Mouse (Mus musculus) gastrocnemius, postnatal 14 days (tissue): ENCODE data around the gene Gstp3. TPM values are rescaled to one million over a fixed set of nuclear protein-coding genes. Genes with fewer than 3 reads are reported as not detected.

Experiments
- DNase-seq: peaks from one replicate; pipeline ENCODE4 v3.0.0; 2021; ENCODE audit warnings: mixed read lengths
- intact Hi-C: fragments of 180-260 bp; cut with DNase I; formaldehyde crosslinking; loops from one replicate; pipeline ENCODE4 v1.15.1; 2025; ENCODE audit warnings: low total_unique reads
- long read RNA-seq, 2 experiments: library from polyadenylated mRNA; stranded (forward); transcript quantifications; one replicate each; pipeline ENCODE4 v2.0.0; 2021
- total RNA-seq, 2 experiments: library from RNA; stranded (reverse); gene quantifications; 2 replicates each; pipeline ENCODE4 v1.2.3; 2021

Gstp3 gene
- not detected for total RNA-seq
- long read RNA-seq, experiment 1: 0 reads
- long read RNA-seq, experiment 2, partial matches to known transcripts: 0 of 1 reads
- long read RNA-seq, experiment 2, other reads (novel, unspliced or antisense): 0 of 1 reads

DNA sequence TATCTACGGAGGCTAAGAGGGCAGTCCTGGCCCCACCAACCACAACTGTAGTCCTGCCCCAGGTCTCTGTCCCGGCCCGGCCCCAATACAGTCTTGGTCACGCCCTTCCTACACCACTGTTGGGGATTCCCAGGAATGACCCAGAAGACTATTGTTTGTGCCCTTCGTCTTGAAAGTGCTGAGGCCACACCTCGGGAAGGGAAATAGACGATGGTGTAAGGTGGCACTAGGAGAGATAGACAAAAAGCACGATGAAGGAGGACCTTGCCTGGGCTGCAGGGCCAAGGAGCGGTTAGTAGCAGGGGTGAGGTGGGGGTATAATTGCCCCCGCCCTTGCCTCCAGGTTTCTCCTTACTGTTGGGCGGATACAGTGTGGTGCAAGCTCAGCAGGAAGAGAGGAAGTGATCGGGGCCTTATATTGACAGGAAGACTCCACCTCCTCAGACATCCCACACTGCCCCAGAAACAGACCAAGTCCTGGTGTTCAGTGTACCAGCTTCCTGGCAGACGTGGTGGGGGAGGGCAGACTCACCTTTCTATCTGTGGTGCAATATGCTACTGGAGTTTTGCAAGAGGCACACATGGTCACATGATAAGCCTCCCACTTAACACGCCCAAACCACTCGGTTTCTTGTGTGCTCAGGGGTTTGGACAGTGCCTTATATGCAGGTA lies at the start of gene Gstp3:
Gstp3 (minus strand) TSS at position 501 of the 672 bp plus-strand sequence.
- intact Hi-C loops: no loop called here
- DNase-seq: no peak

DNA sequence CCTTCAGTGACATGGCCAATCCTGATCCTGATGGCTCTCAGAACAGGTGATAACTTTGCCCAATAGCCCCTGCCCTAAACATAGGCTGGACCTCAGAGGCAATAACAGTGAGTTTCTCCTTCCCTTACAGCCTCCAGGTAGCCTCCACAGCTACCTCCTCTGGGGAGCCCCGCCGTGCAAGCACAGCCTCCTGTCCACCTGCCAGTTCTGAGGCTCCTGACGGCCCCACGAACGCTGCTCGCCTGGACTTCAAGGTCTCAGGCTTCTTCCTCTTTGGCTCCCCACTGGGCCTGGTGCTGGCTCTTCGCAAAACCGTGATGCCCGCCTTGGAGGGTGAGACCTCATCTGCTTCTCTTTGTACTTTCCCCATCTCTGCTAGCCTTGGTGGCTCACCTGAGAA lies 49.2 kb upstream of the Gstp3 start:
- intact Hi-C loops: no loop called here
- DNase-seq: no peak

DNA sequence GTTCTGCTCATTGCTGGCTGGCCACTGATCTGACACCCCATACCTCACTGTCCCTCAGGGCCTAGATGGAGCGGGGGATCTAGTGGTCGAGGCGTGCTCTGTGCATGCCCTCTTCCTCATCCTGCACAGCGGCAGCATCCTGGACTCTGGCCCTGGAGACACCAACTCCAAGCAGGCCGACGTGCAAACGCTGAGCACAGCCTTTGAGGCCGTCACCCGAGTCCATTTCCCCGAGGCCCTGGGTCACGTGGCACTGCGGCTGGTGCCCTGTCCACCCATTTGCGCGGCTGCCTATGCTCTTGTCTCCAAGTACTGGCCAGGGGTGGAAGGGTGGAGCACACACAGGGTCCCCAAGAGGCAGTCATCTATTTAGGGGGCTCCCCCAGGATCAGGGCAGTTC lies 47.3 kb upstream of the Gstp3 start:
- no peak for DNase-seq
- intact Hi-C loops: no loop called here

DNA sequence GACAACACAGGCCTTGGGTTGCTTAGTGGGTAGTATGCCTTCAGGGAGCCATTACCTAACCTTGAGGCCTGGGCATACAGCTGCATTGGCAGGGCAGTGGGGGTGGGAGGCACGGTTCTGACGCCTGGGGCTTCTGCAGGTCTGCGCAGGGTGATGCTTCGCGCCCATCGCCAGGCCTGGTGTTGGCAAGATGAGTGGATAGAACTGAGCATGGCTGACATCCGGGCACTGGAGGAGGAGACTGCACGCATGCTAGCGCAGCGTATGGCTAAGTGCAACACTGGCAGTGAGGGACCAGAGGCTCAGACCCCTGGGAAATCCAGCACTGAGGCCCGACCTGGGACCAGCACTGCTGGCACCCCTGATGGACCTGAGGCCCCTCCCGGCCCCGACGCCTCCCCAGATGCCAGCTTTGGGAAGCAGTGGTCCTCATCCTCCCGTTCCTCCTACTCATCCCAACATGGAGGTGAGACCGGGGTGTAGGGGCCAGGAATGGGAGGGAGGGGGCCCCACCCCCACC lies 45.4 kb upstream of the Gstp3 start:
- intact Hi-C loops: no loop called here

DNA sequence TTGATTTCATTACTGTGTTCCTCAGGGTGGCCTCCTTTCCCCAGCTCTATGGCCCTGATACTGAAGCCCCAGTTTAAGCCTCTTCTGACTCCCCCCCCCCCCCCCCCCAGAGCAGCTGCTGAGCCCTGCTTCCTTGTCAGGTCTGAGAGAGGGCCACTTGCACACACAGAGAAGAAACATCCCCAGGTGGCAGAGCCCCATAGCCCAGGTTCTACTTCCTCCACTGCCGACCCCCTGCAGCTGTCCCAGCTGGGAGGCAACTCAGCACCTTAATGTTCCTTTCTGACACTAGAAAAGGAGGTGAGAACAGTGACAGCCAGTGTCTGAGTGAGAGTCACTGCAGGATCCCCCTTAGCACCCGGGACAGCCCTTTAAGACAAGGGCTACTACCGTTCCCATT lies 44.4 kb upstream of the Gstp3 start:
- no peak for DNase-seq
- intact Hi-C loops: no loop called here

More for the DNA sequence above, 45.4 kb upstream of the Gstp3 start:
- no peak for DNase-seq

DNA sequence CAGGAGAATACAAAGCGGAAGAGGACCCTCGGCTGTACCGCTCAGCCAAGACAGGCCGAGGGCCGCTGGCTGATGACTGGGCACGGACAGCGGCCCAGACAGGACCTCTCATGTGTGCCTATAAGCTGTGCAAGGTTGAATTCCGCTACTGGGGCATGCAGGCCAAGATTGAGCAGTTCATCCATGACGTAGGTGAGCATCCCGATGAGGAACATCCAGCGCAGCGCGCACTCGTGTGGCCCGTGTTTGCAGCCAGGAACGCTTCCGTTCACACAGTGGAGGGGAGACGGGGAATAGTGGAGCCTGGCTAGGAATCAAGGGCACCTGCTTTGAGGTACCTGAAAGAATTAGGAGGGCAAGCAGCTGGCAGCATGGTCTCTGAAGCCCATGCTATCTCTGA lies 43.9 kb upstream of the Gstp3 start:
- intact Hi-C loops: no loop called here
- DNase-seq: no peak

DNA sequence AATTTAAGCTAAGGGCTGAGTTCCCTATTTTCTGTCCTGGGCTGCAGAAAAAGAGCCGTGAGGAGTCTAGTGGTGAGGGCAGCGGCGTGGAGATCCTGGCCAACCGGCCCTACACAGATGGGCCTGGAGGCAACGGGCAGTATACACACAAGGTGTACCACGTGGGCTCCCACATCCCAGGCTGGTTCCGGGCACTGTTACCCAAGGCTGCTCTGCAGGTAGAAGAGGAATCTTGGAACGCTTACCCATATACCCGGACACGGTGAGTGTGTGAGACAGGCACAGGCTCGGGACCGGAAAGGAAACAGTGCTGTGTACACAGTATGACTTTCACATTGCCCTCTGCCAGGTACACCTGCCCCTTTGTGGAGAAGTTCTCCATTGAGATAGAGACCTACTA lies 43.3 kb upstream of the Gstp3 start:
- intact Hi-C loops: no loop called here
- DNase-seq: no peak

DNA sequence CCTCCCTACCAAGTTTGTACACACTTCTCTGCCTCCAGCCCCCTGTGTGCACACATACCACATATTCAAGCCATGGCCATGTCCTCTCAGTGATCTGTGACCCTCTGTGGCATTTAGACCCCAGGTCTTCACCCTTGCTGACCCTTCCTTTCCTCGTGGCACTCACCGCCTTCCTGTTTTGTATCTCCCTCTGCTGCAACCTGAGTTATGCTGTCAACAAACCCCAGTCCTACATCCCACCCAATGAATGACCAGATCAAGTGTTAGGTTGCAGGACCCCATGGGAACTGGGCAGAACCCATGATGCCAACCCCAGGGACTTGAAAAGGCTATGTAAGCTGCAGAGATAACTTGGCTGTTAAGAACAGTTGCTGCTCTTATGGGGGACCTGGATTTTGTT lies 42.7 kb upstream of the Gstp3 start:
- intact Hi-C loops: no loop called here

DNA sequence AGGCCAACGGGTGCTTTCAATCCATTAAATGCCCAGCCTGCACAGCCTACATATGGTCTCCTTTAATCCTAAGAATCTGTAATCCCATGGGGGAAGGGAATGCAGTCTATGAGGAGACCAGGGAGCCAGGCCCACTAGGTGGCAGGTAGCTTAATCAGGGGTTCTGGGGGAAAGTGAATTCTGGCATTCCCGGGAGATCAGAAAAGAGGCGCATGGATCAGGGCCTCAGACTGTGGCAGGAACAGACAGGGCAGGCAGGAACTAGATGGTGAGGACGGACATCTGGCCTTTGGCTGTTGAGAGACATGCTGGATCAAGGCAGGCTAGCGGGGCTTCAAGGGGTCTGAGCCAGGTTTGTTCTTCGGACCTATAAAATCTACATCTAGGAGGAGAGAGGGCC lies 42.1 kb upstream of the Gstp3 start:
- no peak for DNase-seq
- intact Hi-C loops: no loop called here

More for the DNA sequence above, 42.7 kb upstream of the Gstp3 start:
- DNase-seq: no peak

DNA sequence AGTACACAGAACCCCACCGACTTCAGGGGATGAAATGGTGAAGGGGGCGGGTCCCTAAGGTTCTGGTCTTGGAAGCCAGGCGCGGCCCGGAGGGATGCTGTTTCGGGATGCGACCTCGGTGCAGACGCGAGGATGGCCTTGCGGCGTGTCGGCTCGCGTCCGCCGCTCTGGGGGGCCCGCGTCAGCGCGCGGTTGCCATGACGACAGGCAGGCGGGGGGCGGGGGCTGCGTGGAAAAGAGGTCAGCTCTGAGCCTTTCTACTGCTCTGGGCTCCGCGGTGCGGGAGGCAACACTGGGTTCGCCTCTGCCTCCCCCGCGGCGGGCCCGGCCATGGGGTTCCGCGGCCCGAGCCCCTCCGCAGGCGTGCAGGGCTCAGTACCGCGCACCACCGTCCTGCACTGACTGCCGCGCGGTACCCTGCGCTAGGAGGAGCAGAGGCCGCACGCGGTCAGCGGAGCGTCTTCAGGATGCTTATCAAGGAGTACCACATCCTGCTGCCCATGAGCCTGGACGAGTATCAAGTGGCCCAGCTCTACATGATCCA lies 41.4 kb upstream of the Gstp3 start:
- intact Hi-C loops: no loop called here
- no peak for DNase-seq

DNA sequence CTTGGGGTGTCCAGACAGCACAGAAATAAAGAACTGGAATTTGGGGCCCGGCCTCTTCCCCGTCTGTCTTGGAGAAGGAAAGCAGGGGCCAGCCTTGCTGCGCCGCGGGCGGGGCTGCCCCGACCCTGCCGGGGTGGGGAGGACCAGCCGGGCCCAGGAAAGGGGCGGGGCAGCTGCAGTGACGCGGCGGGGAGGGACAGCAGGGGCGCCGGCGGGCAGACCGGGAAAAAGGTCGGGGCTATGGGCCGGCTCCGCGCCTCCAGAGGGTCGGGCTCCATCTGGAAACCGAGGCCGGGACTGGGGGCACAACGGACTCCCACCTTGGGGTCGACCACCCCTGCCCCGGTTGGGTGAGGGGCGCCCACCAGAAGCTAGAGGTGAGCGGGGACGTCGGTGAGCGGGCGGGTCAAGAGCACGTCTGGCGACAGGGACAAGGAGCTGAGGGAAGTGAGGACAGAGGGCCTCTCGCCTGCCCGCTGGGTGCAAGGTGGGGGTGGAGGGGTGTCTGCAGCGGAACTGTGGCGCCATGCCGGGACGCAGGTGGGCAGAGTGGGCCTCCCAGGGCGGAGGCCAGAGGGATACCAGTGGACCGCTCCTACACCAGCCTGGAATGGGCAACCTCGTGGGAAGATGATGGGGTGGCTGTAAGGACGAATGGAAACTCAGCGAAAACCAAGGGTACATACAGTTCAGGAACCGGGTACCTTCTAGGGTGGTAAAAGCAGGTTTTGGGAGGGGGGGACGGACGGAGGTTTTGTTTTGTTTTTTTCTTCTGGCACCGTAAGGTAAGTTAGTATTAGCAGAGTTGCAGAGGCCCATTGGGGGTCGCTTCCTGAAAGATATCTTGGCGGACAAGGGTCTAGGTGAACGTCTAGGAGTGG lies 40.7 kb upstream of the Gstp3 start, which contains the start of gene Pitpnm1:
Pitpnm1 (plus strand) TSS at position 162 of the 881 bp plus-strand sequence.
- peak; percentile 80 for DNase-seq
- intact Hi-C loops: no loop called here

DNA sequence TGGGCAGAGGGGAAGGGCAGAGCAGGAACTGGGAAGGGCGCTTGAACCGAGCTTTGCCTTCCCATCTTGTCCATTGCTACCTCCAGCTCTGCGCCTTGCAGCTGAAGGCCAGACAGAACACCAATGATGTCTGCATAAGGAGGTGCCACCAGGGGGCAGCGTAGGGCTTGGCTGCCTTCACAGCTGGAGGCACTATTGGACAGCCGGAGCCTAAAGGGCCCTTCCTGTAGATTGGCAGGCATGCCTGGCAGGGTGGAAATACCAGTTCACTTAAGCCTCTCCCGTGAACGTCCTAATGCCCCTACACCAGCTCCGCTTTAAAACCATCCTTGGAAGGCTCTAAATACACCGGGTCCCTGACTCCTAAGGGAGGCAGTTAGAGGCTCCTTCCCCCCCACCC lies 39.7 kb upstream of the Gstp3 start:
- intact Hi-C loops: no loop called here
- DNase-seq: peak; percentile 93

DNA sequence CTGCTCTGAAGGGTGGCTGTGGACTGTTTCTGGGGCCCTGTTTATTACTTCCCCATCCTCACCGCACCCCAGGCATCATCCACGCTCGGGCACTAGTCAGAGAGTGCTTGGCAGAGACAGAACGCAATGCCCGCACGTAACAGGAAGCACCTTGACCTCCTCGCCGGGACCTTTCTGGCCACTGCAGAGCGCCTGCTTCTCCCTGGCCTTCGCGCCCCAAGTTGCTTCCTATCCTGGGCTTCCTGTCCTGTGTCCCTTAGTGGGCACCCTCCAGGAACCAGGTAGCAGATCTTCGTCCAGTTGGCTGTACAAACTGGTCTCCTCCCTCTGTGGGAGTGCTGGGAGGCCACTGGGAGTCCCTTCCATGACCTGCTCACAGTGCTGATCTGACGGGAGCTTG lies 39.1 kb upstream of the Gstp3 start:
- DNase-seq: no peak
- intact Hi-C loops: no loop called here

DNA sequence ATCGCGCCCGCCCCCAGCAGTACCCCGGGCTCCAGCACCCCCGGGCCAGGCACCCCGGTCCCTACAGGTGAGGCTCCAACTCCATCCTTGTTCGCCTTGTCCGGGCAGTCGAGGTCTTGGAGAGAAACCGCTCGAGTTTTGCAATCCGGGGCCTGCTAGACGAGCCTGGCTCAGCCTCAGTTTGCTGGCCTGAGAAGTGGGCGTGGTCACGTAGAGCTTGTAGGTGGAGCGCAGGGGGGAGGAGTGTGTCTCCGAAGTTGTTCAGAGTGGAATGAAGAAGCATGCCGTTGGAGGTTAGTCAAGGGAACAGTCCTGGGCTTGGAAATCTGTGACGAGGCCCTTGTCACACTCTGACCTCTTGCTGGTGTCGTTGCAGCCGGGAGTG lies 38.1 kb upstream of the Gstp3 start:
- intact Hi-C loops: no loop called here

DNA sequence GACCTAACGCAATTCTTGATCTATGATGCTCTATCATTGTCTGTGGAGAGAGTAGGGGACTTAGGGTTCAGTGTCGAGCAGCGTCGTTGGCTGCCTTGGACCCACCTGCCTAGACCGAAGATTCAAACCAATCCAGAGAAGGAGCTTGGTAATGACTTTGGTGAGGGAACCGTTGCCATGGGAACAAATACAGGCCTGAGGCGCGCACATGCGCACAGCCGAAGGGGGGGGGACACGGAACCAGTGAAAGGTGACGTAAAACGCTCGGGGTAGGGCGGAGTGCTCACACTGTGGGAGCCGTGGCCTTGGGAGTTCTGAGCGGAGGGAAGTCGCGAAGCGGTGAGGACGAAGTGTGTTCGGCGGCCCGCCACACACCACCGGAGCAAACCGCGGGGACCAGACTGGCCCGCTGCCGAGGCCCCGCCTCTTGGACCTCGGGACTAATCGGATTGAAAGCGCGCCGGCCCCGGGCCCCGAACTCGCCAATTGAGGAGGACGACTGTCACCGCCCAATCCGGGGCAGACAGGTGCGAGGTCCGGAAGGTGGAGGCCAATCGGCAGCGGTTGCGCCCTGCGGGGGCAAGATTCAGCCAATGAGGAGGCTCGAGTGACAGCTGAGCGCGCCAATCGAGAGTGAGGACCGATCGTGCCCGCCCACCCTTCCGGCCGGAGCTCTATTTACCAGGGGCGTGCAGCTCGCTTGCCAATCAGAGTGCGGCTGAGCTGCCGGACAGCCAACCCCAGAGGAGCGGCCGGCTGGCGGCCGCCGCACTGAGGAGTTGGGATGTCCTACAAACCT lies 37.5 kb upstream of the Gstp3 start, which contains the start of gene Cdk2ap2:
Cdk2ap2 (plus strand) TSS at position 541 of the 799 bp plus-strand sequence.
- intact Hi-C loops: no loop called here
- DNase-seq: peak; percentile 99

More for the DNA sequence above, 38.1 kb upstream of the Gstp3 start:
- DNase-seq: peak; percentile 79

DNA sequence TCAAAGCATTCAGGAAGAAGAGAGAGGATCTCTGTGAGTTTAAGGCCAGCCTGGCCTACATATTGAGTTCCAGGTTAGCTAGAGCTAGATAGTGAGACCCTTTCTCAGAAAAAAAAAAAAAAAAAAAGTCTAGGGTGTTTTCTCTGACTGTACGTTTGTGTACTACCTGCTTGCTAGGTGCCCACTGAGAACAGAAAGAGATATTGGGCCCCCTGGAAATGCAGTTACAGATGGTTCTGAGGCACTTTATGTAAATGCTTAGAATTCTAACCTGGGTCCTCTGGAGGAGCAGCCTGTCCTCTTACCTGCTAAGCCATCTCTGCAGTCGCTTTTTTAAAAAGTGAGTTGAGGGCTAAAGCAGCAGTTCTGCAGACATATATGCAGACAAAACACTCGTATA lies 36.4 kb upstream of the Gstp3 start:
- DNase-seq: no peak
- intact Hi-C loops: no loop called here

DNA sequence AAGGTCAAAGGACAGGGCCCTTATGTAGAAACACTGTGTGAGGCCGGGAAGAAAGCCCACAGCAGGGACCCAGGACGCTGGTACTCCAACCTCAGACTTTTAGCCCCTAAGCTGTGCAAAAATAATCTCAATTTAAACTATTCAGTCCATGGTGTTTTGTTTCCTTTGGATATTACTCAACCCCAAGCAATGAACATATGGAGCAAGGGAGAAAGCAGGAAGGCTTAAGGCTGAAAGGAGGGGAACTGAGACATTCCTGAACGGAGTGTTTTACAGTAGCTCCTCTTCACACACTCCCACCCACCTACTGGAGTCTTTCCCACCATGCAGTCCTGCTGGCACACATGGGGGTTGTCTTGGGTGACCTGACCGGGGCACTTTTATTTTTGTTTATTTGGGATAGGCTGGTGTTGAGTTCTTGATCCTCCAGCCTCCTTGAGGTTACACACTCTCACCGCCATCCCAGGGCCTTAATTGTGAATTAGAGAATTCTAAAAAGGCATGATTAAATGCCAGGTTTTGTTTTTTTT lies 35.5 kb upstream of the Gstp3 start:
- no peak for DNase-seq
- intact Hi-C loops: no loop called here

DNA sequence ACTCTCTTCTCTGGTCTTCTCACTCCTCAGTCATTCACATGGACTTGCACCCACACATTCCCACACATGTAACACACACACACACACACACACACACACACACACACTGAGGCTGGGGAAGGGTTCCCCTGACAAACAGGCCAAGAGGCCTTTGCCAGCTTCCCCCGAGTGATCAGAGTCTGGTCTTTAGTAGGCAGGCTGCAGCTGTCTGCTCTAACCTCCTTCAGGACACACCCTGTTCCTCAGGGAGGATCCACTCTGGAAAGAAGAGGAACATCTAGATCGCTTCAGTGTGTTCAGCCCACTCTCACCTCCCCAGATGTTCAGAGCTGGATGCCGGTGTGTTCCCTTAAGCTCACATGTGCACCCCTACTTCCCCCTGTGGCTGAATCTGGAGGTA lies 35.0 kb upstream of the Gstp3 start:
- DNase-seq: no peak
- intact Hi-C loops: no loop called here

DNA sequence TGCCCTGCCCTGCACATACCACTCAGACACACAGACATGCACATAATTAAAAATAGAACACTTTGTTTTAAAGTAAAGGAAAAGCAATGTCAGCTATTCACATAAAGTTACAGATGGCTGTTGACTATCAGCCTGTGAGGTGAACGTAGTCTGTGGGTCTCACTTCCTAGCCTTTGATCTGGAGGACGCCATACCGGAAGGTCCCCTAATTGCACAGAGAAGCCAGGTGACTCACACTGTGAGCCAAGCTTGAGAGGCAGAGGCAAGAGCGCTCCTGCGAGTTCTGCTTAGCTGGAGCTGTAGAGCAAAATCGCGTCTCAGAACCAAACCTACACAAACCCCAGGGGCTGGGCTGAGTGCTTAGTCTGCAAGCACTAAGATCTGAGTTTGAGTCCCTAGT lies 34.4 kb upstream of the Gstp3 start:
- DNase-seq: no peak
- intact Hi-C loops: no loop called here
